Mouse (Mus musculus) limb, embryonic 14.5 days (tissue): ENCODE results near the gene Ttll1. TPM values are rescaled to one million over a fixed set of nuclear protein-coding genes. Genes with fewer than 3 reads are reported as not detected.

Experiments used
- ATAC-seq: fragments of 200-750 bp; cut with Nextera tagmentation; 2 replicates; pipeline ENCODE4 v1.8.0; 2017; ENCODE audit warnings: low read depth, moderate number of reproducible peaks, moderate TSS enrichment; ENCODE audit not compliant: low FRiP score
- DNase-seq: peaks from one replicate; pipeline ENCODE4 v3.0.0-alpha.2; 2015; ENCODE audit warnings: low spot score
- H3K27ac ChIP-seq: fragments of 300-500 bp; sonication (generic); replicated peaks from 2 replicates; pipeline ENCODE4 v1.5.1; 2014; ENCODE audit warnings: low read depth, mild to moderate bottlenecking, low read length, moderate library complexity, mixed read lengths
- H3K27me3 ChIP-seq: fragments of 300-500 bp; sonication (generic); 2 replicates; pipeline ENCODE4 v1.6.1; 2014; ENCODE audit warnings: low read length, mixed read lengths; ENCODE audit not compliant: control insufficient read depth, insufficient read depth
- H3K36me3 ChIP-seq: fragments of 300-500 bp; sonication (generic); 2 replicates; pipeline ENCODE4 v1.6.1; 2014; ENCODE audit warnings: mild to moderate bottlenecking, low read length, moderate library complexity, mixed read lengths; ENCODE audit not compliant: control insufficient read depth, insufficient read depth
- H3K4me1 ChIP-seq: fragments of 300-500 bp; sonication (generic); 2 replicates; pipeline ENCODE4 v1.6.1; 2014; ENCODE audit warnings: antibody characterized with exemption, low read length, mixed read lengths; ENCODE audit not compliant: control insufficient read depth, insufficient read depth
- H3K4me2 ChIP-seq: fragments of 300-500 bp; sonication (generic); replicated peaks from 2 replicates; pipeline ENCODE4 v1.6.1; 2014; ENCODE audit warnings: low read depth, mild to moderate bottlenecking, low read length, moderate library complexity; ENCODE audit not compliant: severe bottlenecking
- H3K4me3 ChIP-seq: fragments of 300-500 bp; sonication (generic); replicated peaks from 2 replicates; pipeline ENCODE4 v1.5.1; 2014; ENCODE audit warnings: low read length
- H3K9ac ChIP-seq: fragments of 300-500 bp; sonication (generic); 2 replicates; pipeline ENCODE4 v1.6.1; 2014; ENCODE audit warnings: mild to moderate bottlenecking, low read depth, low read length, moderate library complexity; ENCODE audit not compliant: severe bottlenecking
- H3K9me3 ChIP-seq: fragments of 300-500 bp; sonication (generic); 2 replicates; pipeline ENCODE4 v1.6.1; 2016; ENCODE audit warnings: low read length; ENCODE audit not compliant: control insufficient read depth
- POLR2A ChIP-seq: fragments of 200-500 bp; IDR thresholded peaks from 2 replicates; pipeline ENCODE4 v1.8.0; 2012; ENCODE audit warnings: inconsistent platforms, mild to moderate bottlenecking, moderate library complexity, borderline replicate concordance; ENCODE audit not compliant: insufficient read depth, insufficient read length; ENCODE audit errors: extremely low read depth
- WGBS: fragments of 180-500 bp; shearing (Covaris S2); extraction: QIAGEN DNeasy Blood & Tissue Kit; methylation state at CpG from one replicate; pipeline ENCODE4 v1.1.7; 2014; 5-methylcytosine and 5-hydroxymethylcytosine counted together
- microRNA-seq: library from miRNA; unstranded; fragments of <30 nt; microRNA quantifications from one replicate; pipeline ENCODE4, GENCODE M21; 2016
- polyA plus RNA-seq, 2 experiments: library from polyadenylated mRNA; depleted of rRNA in 1 of 2; stranded (reverse) in 1 of 2; unstranded in 1 of 2; fragments of >200 nt; fragmentation: Nextera tagmentation in 1 of 2; extraction: Ambion mirVana in 1 of 2; gene quantifications; 2 replicates each; pipeline versions ENCODE4 v1.2.1 to v1.2.3; 2012 to 2014

Ttll1 gene
- polyA plus RNA-seq, 2 experiments, result 9.0 to 13.0 TPM

DNA sequence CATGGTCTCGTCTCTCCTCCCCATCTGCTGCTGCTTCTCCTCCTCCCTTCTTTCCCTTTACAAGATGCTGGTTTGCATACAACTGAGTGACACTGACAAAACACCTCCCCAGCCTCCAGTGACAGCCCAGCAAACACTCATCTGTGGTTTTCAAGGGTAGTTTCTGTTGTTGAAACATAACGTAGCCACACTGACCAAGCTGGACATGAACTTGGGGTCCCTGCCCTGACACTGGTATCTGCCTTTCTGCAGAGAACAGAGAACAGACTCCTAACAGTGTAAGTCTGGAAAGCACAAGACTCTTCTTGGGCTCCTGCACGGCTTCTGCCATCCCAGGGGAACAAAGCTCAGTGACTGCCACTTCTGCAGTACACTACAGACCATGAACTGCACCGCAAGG lies 76.0 kb downstream of the Ttll1 start:
- ATAC-seq (no peak), DNase-seq (no peak)
- Histone ChIP-seq H3K27me3 (no peaks in the 10 kb centered on the region), H3K4me1 (peaks cover 33% of the 10 kb centered on the region), H3K27ac (no peak overlapping the region), H3K9me3 (no peaks in the 10 kb centered on the region), H3K36me3 (no peaks in the 10 kb centered on the region), H3K9ac (no peak overlapping the region), H3K4me3 (no peak overlapping the region), H3K4me2 (no peak overlapping the region)
- TF ChIP-seq POLR2A, result no peak
- 67% methylated on average over 4 of the region's 4 CpGs for WGBS

Small RNA genes lying within 50 kb of the gene (microRNA-seq; reads per million reads assigned to microRNA genes)
- not detected for gene Gm24575

Other genes with a start within 250 kb of the Ttll1 start
- gene Arfgap3, start 160.6 kb downstream of the Ttll1 start, polyA plus RNA-seq (2012; rRNA removed), result 51.4 and 66.6 TPM in 2 replicates
- gene Arfgap3, start 160.6 kb downstream of the Ttll1 start, polyA plus RNA-seq (2014; fragmentation: Nextera tagmentation; extraction: Ambion mirVana), result 51.7 and 54.8 TPM in 2 replicates
- 51.7 and 58.4 TPM in 2 replicates for gene Pacsin2, start 46.3 kb downstream of the Ttll1 start, polyA plus RNA-seq (2012; rRNA removed)
- 41.6 and 43.3 TPM in 2 replicates for gene Pacsin2, start 46.3 kb downstream of the Ttll1 start, polyA plus RNA-seq (2014; fragmentation: Nextera tagmentation; extraction: Ambion mirVana)
- gene Bik, start 16.0 kb upstream of the Ttll1 start, polyA plus RNA-seq (2012; rRNA removed), result 4.2 and 5.7 TPM in 2 replicates
- 5.0 and 5.4 TPM in 2 replicates for gene Bik, start 16.0 kb upstream of the Ttll1 start, polyA plus RNA-seq (2014; fragmentation: Nextera tagmentation; extraction: Ambion mirVana)
- gene Tspo, start 52.7 kb upstream of the Ttll1 start, polyA plus RNA-seq (2012; rRNA removed), result 29.4 and 41.6 TPM in 2 replicates
- gene Tspo, start 52.7 kb upstream of the Ttll1 start, polyA plus RNA-seq (2014; fragmentation: Nextera tagmentation; extraction: Ambion mirVana), result 54.4 and 57.7 TPM in 2 replicates
- 32.9 and 41.2 TPM in 2 replicates for gene Mcat, start 52.9 kb upstream of the Ttll1 start, polyA plus RNA-seq (2012; rRNA removed)
- 42.7 and 43.2 TPM in 2 replicates for gene Mcat, start 52.9 kb upstream of the Ttll1 start, polyA plus RNA-seq (2014; fragmentation: Nextera tagmentation; extraction: Ambion mirVana)
- 35.1 and 46.2 TPM in 2 replicates for gene Ttll12, start 84.3 kb upstream of the Ttll1 start, polyA plus RNA-seq (2012; rRNA removed)
- gene Ttll12, start 84.3 kb upstream of the Ttll1 start, polyA plus RNA-seq (2014; fragmentation: Nextera tagmentation; extraction: Ambion mirVana), result 35.6 and 37.8 TPM in 2 replicates
- gene Scube1, start 214.1 kb upstream of the Ttll1 start, polyA plus RNA-seq (2012; rRNA removed), result 31.2 and 40.8 TPM in 2 replicates
- gene Scube1, start 214.1 kb upstream of the Ttll1 start, polyA plus RNA-seq (2014; fragmentation: Nextera tagmentation; extraction: Ambion mirVana), result 13.9 and 15.9 TPM in 2 replicates